Mouse (Mus musculus) forebrain, embryonic 15.5 days (tissue): Measurements from ENCODE around the gene Tmem143. TPM values are rescaled to one million over a fixed set of nuclear protein-coding genes. Genes with fewer than 3 reads are reported as not detected.

ENCODE experiments used
- ATAC-seq: fragments of 200-750 bp; cut with Nextera tagmentation; replicated peaks from 2 replicates; pipeline ENCODE4 v1.8.0; 2017; ENCODE audit warnings: mild to moderate bottlenecking, moderate TSS enrichment, moderate library complexity
- H3K27ac ChIP-seq: fragments of 300-500 bp; sonication (generic); replicated peaks from 2 replicates; pipeline ENCODE4 v1.5.1; 2015; ENCODE audit warnings: mild to moderate bottlenecking, inconsistent platforms
- H3K27me3 ChIP-seq: fragments of 300-500 bp; sonication (generic); 2 replicates; pipeline ENCODE4 v1.6.1; 2015; ENCODE audit warnings: inconsistent platforms
- H3K36me3 ChIP-seq: fragments of 300-500 bp; sonication (generic); 2 replicates; pipeline ENCODE4 v1.6.1; 2015; ENCODE audit warnings: mild to moderate bottlenecking, inconsistent platforms
- H3K4me1 ChIP-seq: fragments of 300-500 bp; sonication (generic); 2 replicates; pipeline ENCODE4 v1.6.1; 2015; ENCODE audit warnings: inconsistent platforms
- H3K4me2 ChIP-seq: fragments of 300-500 bp; sonication (generic); replicated peaks from 2 replicates; pipeline ENCODE4 v1.6.1; 2015; ENCODE audit warnings: mild to moderate bottlenecking, inconsistent platforms
- H3K4me3 ChIP-seq: fragments of 300-500 bp; sonication (generic); 2 replicates; pipeline ENCODE4 v1.5.1; 2015; ENCODE audit warnings: mild to moderate bottlenecking, inconsistent platforms
- H3K9ac ChIP-seq: fragments of 300-500 bp; sonication (generic); replicated peaks from 2 replicates; pipeline ENCODE4 v1.6.1; 2015; ENCODE audit warnings: mild to moderate bottlenecking, inconsistent platforms
- H3K9me3 ChIP-seq: fragments of 300-500 bp; sonication (generic); 2 replicates; pipeline ENCODE4 v1.6.1; 2016; ENCODE audit warnings: inconsistent platforms
- WGBS: fragments of 180-500 bp; shearing (Covaris S2); methylation state at CpG from one replicate; pipeline ENCODE4 v1.1.7; 2015; ENCODE audit warnings: mixed read lengths; 5-methylcytosine and 5-hydroxymethylcytosine counted together
- polyA plus RNA-seq: library from polyadenylated mRNA; unstranded; fragments of >200 nt; fragmentation: Nextera tagmentation; extraction: Ambion mirVana; gene quantifications from 2 replicates; pipeline ENCODE4 v1.2.1, GENCODE M21; 2015

Tmem143 gene
- polyA plus RNA-seq, 1 experiment from 2014 or later: 4.8 TPM

GRCm38 (mm10) chr7:45917004-45917704 lies 20.4 kb downstream of the Tmem143 start:
- H3K36me3 ChIP-seq: no peaks in the 10 kb centered on the region
- no peaks in the 10 kb centered on the region for H3K9me3 ChIP-seq
- peak overlapping the region; percentile 87 for H3K27ac ChIP-seq
- 31% methylated on average over 13 of the region's 13 CpGs for WGBS
- peak overlapping the region; percentile 34 for H3K4me3 ChIP-seq
- H3K27me3 ChIP-seq: no peaks in the 10 kb centered on the region
- peak overlapping the region; percentile 26; the same call in 1 of the 2 replicates for H3K9ac ChIP-seq
- peak; percentile 23 for ATAC-seq
- H3K4me1 ChIP-seq: peaks cover 23% of the 10 kb centered on the region
- H3K4me2 ChIP-seq: peak overlapping the region; percentile 49

DNA sequence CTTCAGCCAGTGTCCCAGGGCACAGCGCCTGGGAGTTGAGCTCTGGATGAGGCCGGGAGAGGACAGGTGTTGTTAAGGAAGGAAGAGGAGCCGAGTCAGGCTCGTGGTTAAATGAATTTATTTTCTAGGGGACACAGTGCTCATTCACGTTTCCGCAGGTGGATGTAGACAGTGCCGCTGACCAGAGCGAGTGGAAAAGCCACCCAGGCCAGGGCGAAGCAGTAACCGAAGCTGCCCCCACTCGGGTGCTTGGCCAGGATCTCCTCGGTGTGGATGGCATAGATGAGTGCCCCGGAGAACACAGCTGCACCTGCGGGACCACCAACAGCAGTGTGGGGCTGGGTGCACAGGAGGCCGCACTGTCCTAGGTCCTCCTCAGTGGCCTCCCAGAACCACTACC lies 21.2 kb downstream of the Tmem143 start:
- H3K9me3 ChIP-seq: no peaks in the 10 kb centered on the region
- ATAC-seq: no peak
- no peak overlapping the region for H3K4me2 ChIP-seq
- no peak overlapping the region for H3K4me3 ChIP-seq
- peaks cover 30% of the 10 kb centered on the region for H3K4me1 ChIP-seq
- H3K36me3 ChIP-seq: no peaks in the 10 kb centered on the region
- H3K27me3 ChIP-seq: no peaks in the 10 kb centered on the region
- WGBS: 91% methylated on average over 15 of the region's 15 CpGs
- no peak overlapping the region for H3K9ac ChIP-seq
- H3K27ac ChIP-seq: peak overlapping the region; percentile 87

DNA sequence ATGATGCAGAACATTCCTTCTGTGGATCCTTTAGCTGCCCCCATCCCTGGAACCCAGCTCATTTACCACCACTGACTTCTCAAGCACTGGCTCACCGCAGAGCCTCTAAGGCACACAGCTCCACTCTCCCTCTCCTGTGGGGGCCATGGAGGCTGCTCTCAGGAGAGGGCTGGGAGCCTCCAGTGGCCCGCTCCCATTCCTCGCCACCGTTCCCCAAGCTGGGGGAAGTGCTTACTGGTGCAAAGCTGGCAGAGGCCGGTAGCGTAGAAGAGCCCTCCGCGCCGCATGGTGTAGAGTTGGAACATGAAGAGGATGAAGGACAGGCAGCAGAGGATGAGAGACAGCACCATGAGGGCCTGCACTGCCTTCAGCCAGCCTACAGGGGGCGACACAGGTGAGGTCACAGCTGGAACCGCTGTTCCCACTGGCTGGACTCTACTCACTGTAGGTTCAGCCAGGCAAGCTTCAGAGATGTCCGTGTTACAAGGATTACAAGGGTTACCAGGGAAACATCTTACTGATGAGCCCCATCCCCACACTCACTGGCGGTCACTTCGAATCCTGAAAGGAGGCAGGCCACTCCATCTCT lies 22.4 kb downstream of the Tmem143 start:
- 63% methylated on average over 14 of the region's 14 CpGs for WGBS
- Histone ChIP-seq H3K4me2 (no peak overlapping the region), H3K27ac (no peak overlapping the region), H3K9me3 (no peaks in the 10 kb centered on the region), H3K4me3 (no peak overlapping the region), H3K9ac (no peak overlapping the region), H3K4me1 (peaks cover 41% of the 10 kb centered on the region), H3K36me3 (no peaks in the 10 kb centered on the region), H3K27me3 (no peaks in the 10 kb centered on the region)
- ATAC-seq: no peak

DNA sequence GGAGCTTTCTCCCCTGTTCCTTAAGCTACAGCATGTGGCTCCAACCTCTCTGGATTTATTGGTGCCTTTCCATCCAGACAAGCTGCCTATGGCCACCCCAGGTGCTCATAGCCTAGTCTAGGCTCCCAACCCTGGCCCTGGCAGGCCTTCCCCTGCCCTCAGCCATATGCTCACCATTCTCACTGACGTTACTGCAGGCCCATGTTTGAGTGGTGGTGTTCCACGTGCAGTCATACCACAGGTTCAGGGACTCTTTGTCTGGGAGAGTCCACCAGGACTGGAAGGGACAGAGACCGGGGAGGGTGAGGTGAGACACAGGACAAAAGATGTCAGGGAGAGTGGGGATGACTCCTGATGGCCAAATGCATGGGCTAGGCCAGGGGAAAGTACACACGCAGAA lies 23.0 kb downstream of the Tmem143 start:
- no peak overlapping the region for H3K9ac ChIP-seq
- H3K9me3 ChIP-seq: no peaks in the 10 kb centered on the region
- peaks cover 44% of the 10 kb centered on the region for H3K4me1 ChIP-seq
- no peak overlapping the region for H3K4me2 ChIP-seq
- WGBS: 76% methylated on average over 4 of the region's 4 CpGs
- H3K27ac ChIP-seq: no peak overlapping the region
- H3K36me3 ChIP-seq: no peaks in the 10 kb centered on the region
- no peak for ATAC-seq
- H3K4me3 ChIP-seq: no peak overlapping the region
- H3K27me3 ChIP-seq: no peaks in the 10 kb centered on the region

DNA sequence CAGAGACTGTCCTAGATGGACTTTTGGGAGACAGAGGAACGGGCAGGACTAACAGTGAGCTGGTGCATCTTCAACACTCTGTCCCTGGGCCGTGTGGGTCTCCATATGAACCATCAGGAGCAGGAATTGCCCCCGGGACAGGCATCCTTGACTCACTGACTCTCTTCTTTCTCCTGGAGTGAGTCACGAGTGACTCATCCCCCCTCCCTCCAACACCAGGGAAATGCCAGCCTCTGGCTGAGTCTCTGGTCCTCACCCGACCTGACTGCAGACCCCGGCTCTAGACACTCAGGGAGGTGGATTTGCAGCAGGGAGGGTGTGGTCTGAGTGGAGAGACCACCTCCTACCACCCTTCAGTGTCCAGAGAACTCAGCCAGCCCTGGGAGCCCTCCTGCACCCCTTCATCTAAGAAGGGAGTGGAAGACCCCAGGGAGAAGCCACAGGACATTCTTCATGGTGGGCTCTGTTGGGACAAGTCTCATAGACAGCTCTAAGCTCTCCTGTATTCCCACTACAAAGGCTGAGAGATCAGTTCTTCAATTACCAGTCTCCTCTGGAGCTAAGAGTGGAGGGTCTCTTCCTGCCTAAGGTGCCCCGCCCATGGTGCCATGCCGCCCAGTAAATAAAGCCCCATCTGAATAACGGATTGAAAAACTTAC lies 24.0 kb downstream of the Tmem143 start:
- no peaks in the 10 kb centered on the region for H3K36me3 ChIP-seq
- no peaks in the 10 kb centered on the region for H3K9me3 ChIP-seq
- WGBS: 62% methylated on average over 9 of the region's 9 CpGs
- peaks cover 43% of the 10 kb centered on the region for H3K4me1 ChIP-seq
- no peak for ATAC-seq
- H3K9ac ChIP-seq: no peak overlapping the region
- no peak overlapping the region for H3K4me2 ChIP-seq
- H3K4me3 ChIP-seq: no peak overlapping the region
- H3K27me3 ChIP-seq: no peaks in the 10 kb centered on the region
- no peak overlapping the region for H3K27ac ChIP-seq

DNA sequence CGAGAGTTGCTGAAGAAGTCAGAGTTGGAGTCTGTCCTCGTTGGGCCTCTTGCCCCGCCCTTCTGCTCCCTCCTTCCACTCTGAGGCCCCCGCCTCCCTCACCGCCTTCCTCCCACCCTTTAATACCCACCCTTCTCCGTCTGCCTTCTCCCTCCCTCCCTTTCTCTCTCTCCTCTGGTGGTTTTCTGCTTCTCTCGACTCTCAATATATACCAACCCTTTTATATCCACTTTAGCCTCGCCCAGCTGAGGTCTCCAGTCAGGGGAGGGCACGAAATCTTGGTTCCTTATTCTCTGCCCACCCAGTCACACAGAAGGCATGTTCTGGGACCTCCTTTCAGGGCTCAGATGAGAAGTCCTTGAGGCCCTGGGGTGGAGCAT lies 24.5 kb downstream of the Tmem143 start, which contains the start of gene Emp3:
Gene Emp3, minus strand, starts transcription at position 163 of the 380 bp plus-strand sequence.
- peaks cover 37% of the 10 kb centered on the region for H3K4me1 ChIP-seq
- no peak within 1 kb of the TSS for H3K9ac ChIP-seq
- H3K36me3 ChIP-seq: no peaks in the 10 kb centered on the region
- H3K4me3 ChIP-seq: no peak within 1 kb of the TSS
- H3K4me2 ChIP-seq: no peak within 1 kb of the TSS
- H3K9me3 ChIP-seq: no peaks in the 10 kb centered on the region
- no peak for ATAC-seq
- no peak within 1 kb of the TSS for H3K27ac ChIP-seq
- 55% methylated on average over 9 of the region's 9 CpGs for WGBS
- H3K27me3 ChIP-seq: no peaks in the 10 kb centered on the region

DNA sequence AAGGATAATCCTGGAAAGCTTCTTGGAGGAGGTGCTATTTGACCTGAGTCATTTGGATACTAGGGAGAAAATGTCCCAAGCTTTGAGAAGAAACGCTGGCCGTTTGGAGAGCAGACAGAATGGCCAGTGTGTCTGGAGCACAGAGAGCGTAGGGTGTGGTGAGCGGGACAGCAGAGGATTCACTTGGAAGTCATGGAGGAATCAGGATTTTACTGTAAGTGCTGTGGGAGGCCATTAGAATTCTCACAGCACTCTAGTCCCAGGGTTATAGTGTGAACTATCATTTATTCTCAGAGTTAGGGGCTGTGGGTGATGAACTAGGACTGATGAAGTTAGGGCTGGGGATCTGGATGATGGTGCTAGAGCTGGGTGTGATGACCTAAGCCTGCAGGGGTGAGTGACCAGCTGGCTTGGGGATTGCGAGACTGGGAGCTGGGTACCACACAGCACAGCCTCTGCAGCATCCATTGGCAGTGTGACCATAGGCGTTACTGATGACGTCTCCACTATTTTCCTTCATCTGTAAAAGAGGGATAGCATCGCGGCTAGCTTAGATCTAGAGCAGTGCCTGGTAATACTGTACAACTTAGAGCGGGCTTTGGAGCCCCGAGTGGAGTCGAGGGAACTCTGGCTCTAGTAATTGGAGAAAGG lies 25.3 kb downstream of the Tmem143 start:
- no peak overlapping the region for H3K4me2 ChIP-seq
- no peaks in the 10 kb centered on the region for H3K36me3 ChIP-seq

GRCm38 (mm10) chr7:45922928-45923761 lies 26.4 kb downstream of the Tmem143 start:
- peaks cover 21% of the 10 kb centered on the region for H3K4me1 ChIP-seq
- peak overlapping the region; percentile 54 for H3K4me3 ChIP-seq
- peak; percentile 93 for ATAC-seq
- no peaks in the 10 kb centered on the region for H3K36me3 ChIP-seq
- H3K27me3 ChIP-seq: peaks cover 3% of the 10 kb centered on the region; the same call in 1 of the 2 replicates
- 1% methylated on average over 37 of the region's 37 CpGs for WGBS
- no peaks in the 10 kb centered on the region for H3K9me3 ChIP-seq
- peak overlapping the region; percentile 61 for H3K9ac ChIP-seq
- H3K4me2 ChIP-seq: peak overlapping the region; percentile 66
- peak overlapping the region; percentile 89 for H3K27ac ChIP-seq

More for the DNA sequence above, 25.3 kb downstream of the Tmem143 start:
- no peak overlapping the region for H3K9ac ChIP-seq
- H3K27me3 ChIP-seq: no peaks in the 10 kb centered on the region
- 90% methylated on average over 12 of the region's 12 CpGs for WGBS
- no peak for ATAC-seq
- H3K4me1 ChIP-seq: peaks cover 29% of the 10 kb centered on the region
- H3K4me3 ChIP-seq: peak overlapping the region; percentile 54; the same call in 1 of the 2 replicates
- H3K27ac ChIP-seq: peak overlapping the region; percentile 89; the same call in 1 of the 2 replicates
- H3K9me3 ChIP-seq: no peaks in the 10 kb centered on the region

- 6% methylated on average over 24 of the region's 24 CpGs for WGBS
- H3K27ac ChIP-seq: peak within 1 kb of the TSS; percentile 89
- H3K4me1 ChIP-seq: peaks cover 21% of the 10 kb centered on the region
- peak within 1 kb of the TSS; percentile 54 for H3K4me3 ChIP-seq
- ATAC-seq: peak; percentile 29
- H3K36me3 ChIP-seq: no peaks in the 10 kb centered on the region
- H3K27me3 ChIP-seq: peaks cover 3% of the 10 kb centered on the region; the same call in 1 of the 2 replicates
- H3K4me2 ChIP-seq: peak within 1 kb of the TSS; percentile 66
- peak within 1 kb of the TSS; percentile 61 for H3K9ac ChIP-seq
- no peaks in the 10 kb centered on the region for H3K9me3 ChIP-seq
Observed at GRCm38 (mm10) chr7:45923762-45924428, 27.2 kb downstream of the Tmem143 start, which contains the start of gene Ccdc114. Ccdc114 (plus strand) TSS chr7:45924072.

GRCm38 (mm10) chr7:45924429-45924816 lies 27.7 kb downstream of the Tmem143 start:
- peaks cover 21% of the 10 kb centered on the region for H3K4me1 ChIP-seq
- no peak for ATAC-seq
- no peaks in the 10 kb centered on the region for H3K9me3 ChIP-seq
- no peaks in the 10 kb centered on the region for H3K36me3 ChIP-seq
- H3K4me2 ChIP-seq: peak overlapping the region; percentile 66
- 17% methylated on average over 14 of the region's 14 CpGs for WGBS
- 0 out of 2 replicates have a peak overlapping the region, but pooled peaks have one; percentile 89 for H3K27ac ChIP-seq
- peak overlapping the region; percentile 54 for H3K4me3 ChIP-seq
- peaks cover 3% of the 10 kb centered on the region; the same call in 1 of the 2 replicates for H3K27me3 ChIP-seq
- H3K9ac ChIP-seq: no peak overlapping the region; the same call in 1 of the 2 replicates
